Mouse (Mus musculus) granulocyte monocyte progenitor cell, adult 5-6 weeks (primary cell): ENCODE measurements around the gene Tead3. TPM values are rescaled to one million over a fixed set of nuclear protein-coding genes. Genes with fewer than 3 reads are reported as not detected.

Source experiments
- ATAC-seq: replicated peaks from 2 replicates; pipeline ENCODE4 v1.8.0; 2016; ENCODE audit warnings: mild to moderate bottlenecking, moderate TSS enrichment, inconsistent platforms; ENCODE audit not compliant: poor library complexity, severe bottlenecking
- total RNA-seq, 2 experiments: library from RNA; stranded (forward) in 1 of 2; stranded (reverse) in 1 of 2; fragments of 200-712, 200-1000 nt in 1 of 2; fragments of >200 nt in 1 of 2; fragmentation: Nextera tagmentation in 1 of 2; gene quantifications; 2 replicates each; pipeline ENCODE4 v1.2.3; 2014 to 2017

The Tead3 gene
- total RNA-seq (2014; fragmentation: Nextera tagmentation) (3.3 TPM in 1 of 2 replicates, not detected in the other), total RNA-seq (2017) (0.04 TPM in 1 of 2 replicates, not detected in the other)

- ATAC-seq, result peak; percentile 64
Observed at GRCm38 (mm10) chr17:28350466-28351352, at the start of gene Tead3. Tead3 (minus strand) TSS chr17:28350817.

DNA sequence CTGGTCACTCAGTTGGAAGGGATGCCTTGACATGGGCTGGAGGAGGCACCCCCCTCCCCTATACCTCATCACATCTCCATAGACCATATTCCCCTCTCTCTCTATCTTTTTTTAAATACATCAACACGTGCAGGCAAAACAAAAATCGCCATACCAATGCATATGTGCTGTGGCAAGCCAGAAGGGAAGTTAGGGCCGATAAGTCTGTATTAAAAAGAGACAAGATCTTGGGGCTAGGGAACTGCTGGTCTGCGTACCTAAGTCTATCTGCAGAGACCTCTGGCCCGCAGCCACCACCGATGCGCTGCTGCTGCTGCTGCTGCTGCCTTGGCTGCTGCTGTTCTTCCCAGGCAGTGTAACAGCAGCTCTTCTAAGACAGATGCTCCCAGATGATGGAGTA, 44.4 kb upstream of the Tead3 start:
- ATAC-seq, result no peak

- no peak for ATAC-seq
Observed at GRCm38 (mm10) chr17:28394051-28394765, 43.6 kb upstream of the Tead3 start.

- peak; percentile 56 for ATAC-seq
Observed at GRCm38 (mm10) chr17:28391568-28392432, 41.2 kb upstream of the Tead3 start.

- ATAC-seq, result no peak
Observed at GRCm38 (mm10) chr17:28388534-28388933, 37.9 kb upstream of the Tead3 start.

- ATAC-seq, result peak; percentile 71
Observed at GRCm38 (mm10) chr17:28386150-28386905, 35.7 kb upstream of the Tead3 start.

GRCm38 (mm10) chr17:28384298-28384697, 33.7 kb upstream of the Tead3 start:
- ATAC-seq, result no peak

- no peak for ATAC-seq
Observed at GRCm38 (mm10) chr17:28380255-28380654, 29.6 kb upstream of the Tead3 start.

DNA sequence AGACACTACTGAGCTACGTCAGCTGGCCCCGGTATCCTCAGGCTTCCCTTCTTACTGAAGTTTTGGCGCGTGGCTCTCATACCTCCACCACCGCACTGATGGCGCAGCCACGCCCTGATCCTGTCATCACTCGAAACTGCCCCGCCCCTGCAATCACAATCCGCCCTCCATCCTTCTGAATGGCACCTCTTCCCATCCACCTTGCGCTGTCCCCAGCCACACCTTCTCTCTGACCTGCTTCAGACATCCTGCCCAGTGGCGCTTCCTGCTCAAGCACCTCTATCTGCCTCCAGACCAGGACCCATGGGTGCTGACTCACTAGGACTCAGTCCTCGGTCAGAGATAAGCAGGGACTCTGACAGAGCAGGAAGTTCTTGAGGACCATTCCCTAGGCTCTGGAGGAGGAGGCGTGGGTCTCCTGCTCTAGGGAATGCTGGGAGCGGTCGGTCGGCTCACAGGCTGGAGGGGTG, 25.0 kb upstream of the Tead3 start:
- ATAC-seq, result peak; percentile 57

GRCm38 (mm10) chr17:28374494-28374893, 23.9 kb upstream of the Tead3 start:
- ATAC-seq, result 0 out of 2 replicates have a peak, but pooled peaks have one; percentile 25

DNA sequence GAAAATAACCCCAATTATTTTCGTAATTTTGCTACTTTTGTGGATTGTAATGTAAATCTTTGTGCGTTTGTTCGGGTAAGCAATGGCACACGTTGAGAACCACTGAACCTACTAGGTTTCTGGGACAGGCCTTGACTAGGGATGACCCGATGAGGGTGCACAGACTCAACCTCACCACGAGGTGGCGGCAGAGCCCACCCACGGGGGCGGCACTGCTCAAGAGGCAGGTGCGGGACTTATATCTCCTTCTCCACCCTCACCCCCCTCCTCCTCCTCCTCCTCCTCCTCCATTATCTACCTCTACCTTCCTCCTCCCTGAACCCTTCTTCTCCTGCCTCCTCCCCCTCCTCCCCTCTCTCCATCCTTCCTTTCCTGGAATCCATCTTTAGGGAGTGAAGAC, 23.2 kb upstream of the Tead3 start:
- ATAC-seq, result peak; percentile 79

GRCm38 (mm10) chr17:28371941-28372340, 21.3 kb upstream of the Tead3 start:
- no peak for ATAC-seq

DNA sequence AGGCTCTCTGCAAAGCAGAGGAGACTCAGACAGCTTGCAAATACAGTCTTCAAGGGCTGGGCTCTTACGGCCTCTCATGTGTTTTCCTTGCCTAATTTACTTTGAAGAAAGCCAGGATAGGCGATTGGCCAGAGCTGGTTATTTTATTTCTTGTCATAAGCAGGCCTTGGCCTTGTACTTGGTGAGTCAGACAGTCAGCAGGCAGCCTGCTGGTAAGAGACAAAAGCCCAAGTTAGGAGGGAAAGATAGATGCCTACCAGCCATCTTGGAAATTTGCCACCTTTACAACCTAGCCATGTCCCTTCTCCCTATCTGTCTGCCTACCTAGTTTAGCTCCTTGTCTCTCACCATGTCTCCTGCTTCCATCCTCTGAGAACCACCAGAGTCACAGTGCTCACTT, 20.7 kb upstream of the Tead3 start:
- ATAC-seq, result no peak

DNA sequence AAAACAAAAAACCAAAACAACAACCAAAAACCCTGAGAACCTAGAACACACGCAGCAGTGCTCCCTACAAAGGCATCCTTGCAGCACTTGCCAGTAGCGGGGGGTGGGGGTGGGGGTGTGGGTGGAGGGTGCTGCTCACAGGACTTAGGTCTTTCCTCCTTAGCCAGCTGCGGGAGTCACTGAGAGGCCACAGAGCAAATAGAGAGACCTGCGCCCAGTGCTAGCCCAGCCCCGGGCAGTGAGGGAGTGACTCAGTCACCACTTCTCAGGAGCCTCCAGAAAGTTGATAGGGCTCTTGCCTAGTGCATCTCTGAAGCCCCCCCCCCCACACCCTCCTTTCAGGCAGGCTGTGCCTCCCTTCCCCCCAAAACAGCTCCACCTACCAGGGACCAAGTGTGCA, 18.4 kb upstream of the Tead3 start:
- ATAC-seq, result no peak

DNA sequence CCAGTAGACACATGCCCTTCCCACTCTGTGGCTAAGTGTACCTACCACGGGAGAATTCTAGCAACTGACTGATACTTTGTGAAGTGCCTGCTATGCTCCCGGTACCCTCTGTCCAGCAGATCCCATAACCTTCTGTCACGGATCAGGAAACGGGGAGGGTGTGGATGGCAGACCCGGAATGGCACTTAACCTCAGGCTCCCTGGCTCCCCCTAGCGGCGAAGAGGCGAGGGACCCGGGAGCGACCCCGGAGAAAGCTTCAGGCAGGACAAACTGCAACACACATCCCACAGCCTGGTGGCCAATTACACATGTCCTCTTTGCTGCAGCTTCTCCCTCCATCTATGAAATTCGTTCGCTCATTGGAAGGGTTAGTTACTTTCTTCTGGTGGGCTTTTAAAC, 17.8 kb upstream of the Tead3 start:
- peak; percentile 84 for ATAC-seq

DNA sequence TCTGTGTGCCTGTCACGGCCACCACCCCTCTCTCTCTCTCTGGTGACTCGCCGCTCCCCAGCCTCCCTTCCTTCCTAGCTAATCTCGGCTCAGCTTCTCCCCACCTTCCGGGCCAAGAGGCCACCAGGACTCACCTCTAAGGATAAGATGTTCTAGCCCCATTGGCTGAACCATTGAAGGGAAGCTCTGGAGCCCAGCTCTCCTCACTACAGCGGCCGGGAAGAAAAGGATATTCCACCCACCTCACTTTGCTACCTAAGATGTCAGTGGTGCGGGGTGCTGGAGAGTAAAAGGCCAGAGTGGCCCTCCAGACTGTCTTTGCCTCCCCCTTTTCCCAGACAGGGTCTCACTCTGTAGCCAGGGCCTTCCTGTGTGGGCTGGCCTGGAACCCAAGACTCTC, 14.5 kb upstream of the Tead3 start, which contains the start of gene Tulp1:
Gene Tulp1 (minus strand): TSS at position 101 of the 400 bp plus-strand sequence.
- ATAC-seq, result no peak

DNA sequence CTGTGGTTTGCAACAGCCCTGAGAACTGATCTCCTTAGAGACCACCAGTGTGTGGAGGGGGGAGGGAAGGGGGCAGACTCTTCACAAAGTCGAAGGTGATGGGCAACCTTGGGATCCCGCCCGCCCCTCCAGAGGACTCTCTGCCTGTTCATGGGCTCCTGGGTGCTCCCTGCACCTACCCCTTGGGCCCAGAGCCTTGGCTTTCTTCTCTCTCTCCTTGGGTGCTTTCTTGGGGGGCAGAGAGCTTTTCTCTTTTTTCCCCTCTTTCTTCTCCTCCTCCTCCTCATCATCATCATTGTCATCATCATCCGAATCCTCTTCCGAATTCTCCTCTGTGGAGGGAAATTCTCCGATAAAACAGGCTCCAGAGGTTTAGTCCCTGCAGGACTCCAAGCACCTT, 12.9 kb upstream of the Tead3 start:
- ATAC-seq, result no peak

DNA sequence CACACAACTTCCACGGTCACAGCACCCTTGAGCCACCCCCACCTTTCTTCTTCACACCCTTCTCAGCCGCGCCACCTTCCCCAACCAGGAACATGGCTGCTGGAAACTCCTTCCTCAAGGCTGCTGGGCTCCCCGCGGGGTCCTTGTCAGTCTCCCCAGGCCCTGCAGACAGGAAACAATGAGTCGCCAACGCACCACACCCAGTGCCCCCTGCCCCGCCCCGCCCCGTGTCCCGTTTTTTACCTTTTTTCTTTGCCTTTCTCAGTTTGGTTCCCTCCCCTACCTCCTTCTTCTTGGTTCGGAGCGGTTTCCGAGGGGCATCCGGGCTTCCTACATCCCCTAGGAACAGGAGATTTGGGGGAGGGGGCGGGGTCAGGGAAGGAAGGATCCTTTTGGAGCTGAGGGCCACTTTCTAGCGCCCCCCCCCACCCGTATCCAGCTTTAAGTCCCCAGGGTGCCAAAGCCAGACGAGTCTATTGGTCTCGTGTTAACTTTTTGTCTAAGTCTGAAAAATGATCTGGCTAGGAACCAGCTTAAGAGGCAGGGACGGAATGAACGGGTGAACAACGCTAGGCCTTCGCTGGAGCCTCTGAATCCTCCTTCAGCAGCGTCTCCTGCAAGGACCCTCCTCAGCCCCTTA, 12.2 kb upstream of the Tead3 start:
- ATAC-seq, result peak; percentile 44
